Mouse (Mus musculus) olfactory bulb, adult 2 months (tissue): ENCODE data around the gene Gm21981.

ENCODE experiments used
- CTCF ChIP-seq: fragments of 200-500 bp; IDR thresholded peaks from 2 replicates; pipeline ENCODE4 v1.5.1; 2012; ENCODE audit warnings: low read depth, mild to moderate bottlenecking, low read length, moderate library complexity; ENCODE audit not compliant: insufficient read depth
- POLR2A ChIP-seq: fragments of 200-500 bp; IDR thresholded peaks from 2 replicates; pipeline ENCODE4 v1.6.1; 2012; ENCODE audit warnings: mild to moderate bottlenecking, low read depth, low read length, moderate library complexity; ENCODE audit not compliant: insufficient read depth

GRCm38 (mm10) chr17:47678702-47679101, 15.6 kb downstream of the Gm21981 start:
- no peak for TF ChIP-seq POLR2A
- TF ChIP-seq CTCF, result no peak
